Mouse (Mus musculus): ENCODE data around the gene Tom1. TPM values are rescaled to one million over a fixed set of nuclear protein-coding genes. Genes with fewer than 3 reads are reported as not detected.

The Tom1 gene
- 61.2 and 64.5 TPM in 2 replicates for polyA plus RNA-seq (2021; fragmentation: Nextera tagmentation)
- long read RNA-seq, experiment 1, transcript Tom1-202 (15 exons, 2,267 nt), result major isoform, 54 of 80 reads
- long read RNA-seq, experiment 1, partial matches to known transcripts, result 3 of 80 reads
- long read RNA-seq, experiment 1, other reads (novel, unspliced or antisense), result 22 of 80 reads
- long read RNA-seq, experiment 2, transcript Tom1-202 (15 exons, 2,267 nt), result major isoform, 244 of 357 reads
- long read RNA-seq, experiment 2, partial matches to known transcripts, result 7 of 357 reads
- long read RNA-seq, experiment 2, other reads (novel, unspliced or antisense), result 104 of 357 reads

DNA sequence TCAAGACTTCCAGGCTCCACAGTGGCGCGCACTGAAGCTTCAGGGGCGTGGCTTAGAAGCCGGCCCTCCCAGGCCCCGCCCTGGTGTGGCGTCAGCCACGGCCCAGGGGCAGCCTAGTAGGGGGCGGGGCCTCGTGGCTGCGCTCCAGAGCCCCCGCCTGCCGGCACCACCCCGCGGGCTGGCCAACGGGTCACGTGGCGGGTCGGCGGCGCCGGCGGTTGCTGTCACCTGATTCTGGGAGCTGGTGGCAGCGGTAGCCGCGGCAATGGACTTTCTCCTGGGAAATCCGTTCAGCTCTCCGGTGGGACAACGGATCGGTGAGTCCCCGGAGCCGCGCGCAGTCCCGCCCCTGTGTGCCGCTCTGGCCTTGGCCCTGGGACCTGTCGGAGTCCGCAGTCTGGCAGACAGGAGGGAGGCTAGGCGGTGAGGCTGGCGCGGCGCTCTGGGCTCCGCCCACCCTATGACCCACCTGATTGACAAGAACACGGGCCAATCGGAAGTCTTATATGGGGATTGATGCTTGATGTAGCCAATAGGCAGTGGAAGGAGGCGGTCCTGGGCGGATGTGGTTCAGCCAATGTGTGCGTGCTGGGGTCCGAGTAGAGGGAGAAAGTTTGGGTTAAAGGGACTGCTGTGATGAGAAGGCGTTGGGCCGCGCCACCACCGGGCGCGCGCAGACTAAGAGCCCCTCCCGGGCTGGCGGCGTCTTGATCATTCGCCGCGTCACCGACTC lies at the start of gene Tom1:
TSS of gene Tom1 (plus strand) at position 195 of the 733 bp plus-strand sequence.

DNA sequence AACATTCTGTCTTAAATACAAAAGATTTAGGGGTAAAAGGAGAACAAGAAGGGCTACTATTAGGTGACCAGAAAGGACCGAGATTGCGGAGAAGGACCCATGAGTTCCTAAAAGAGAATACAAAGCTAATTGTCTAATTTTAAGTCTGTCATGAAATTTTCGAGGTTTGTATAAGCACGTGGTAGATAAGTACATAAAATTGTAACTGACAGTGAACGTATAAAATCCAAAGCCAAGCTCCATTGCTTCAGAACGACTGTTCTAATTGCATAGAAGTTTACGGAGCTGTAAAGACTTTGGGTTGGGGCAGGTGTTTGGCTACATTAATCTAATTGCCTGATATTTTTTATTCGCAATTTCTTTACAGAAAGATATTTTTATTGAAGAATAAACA lies 40.4 kb upstream of the Tom1 start, which contains the start of gene Hmgxb4:
TSS of gene Hmgxb4 (plus strand) at position 276 of the 394 bp plus-strand sequence.

DNA sequence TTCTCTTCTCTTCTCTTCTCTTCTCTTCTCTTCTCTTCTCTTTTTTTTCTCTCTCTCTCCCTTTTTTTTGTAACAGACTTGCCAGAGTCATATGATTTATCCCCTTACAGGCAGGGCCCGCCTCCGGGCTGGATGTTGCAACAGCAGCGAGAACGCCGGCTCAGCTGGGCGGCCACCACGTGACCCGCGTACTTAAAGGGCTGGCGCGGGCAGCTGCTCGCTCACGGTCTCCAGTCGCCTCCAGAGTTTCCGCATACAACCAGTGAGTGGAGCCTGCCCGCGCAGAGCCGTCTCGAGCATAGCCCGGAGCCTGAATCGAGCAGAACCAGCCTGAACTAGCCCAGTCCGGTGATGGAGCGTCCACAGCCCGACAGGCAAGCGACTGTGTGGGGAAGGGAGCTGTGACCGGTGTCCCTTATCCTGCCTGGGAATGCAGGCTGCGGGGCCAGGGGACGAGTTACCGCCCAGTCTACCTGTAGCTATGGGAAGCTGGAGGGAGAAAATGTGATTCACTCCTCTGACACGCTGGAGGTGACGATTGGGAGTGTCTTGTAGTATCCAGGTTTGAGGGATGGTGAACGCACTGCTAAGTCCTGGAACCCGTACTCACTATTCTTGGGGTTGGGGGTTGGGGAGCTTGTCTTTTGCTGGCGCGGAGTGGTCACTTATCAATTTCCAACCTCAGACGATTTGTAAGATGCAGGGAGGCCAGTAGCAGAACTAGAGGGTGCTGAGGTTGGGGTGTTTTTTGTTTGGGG lies 60.1 kb downstream of the Tom1 start, which contains the start of gene Hmox1:
TSS of gene Hmox1 (plus strand) at position 223 of the 758 bp plus-strand sequence.

DNA sequence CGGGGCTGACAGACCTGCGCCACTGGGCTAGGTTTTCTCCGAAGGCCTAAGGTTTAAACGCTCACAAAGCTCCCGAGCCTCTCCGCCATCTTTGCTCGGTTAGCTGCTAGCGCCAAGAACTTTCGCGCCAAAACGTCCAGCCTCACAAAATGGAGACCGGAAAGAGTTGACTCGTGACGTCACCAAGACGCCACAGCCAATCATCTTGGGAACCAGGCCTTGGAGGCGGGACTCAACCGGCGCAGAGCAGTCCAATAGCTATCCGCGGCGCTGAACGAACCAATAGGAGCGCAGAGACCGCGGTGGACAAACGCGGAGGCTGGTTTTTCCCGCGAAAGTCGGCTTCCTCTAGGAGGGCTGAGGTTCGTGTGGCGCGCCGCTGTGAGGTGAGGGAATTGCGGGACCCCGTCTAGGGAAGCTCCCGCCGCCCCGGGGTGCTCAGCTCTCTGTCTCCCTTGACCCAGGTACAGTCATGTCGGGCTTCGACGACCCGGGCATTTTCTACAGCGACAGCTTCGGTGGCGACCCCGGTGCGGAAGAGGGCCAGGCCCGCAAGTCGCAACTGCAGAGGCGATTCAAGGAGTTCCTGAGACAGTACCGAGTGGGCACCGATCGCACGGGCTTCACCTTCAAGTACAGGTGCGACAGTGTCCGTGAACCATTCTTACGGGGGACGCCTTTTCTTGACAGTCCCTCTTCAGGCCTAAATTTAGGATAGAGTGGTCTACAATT lies 75.9 kb downstream of the Tom1 start, which contains the start of gene Mcm5:
TSS of gene Mcm5 (plus strand) at position 334 of the 732 bp plus-strand sequence.

Other genes starting within 250 kb of the Tom1 start
- not detected in 2 replicates for gene Isx, start 160.5 kb upstream of the Tom1 start, polyA plus RNA-seq (2021; fragmentation: Nextera tagmentation)
- gene Hmgxb4, start 40.3 kb upstream of the Tom1 start, polyA plus RNA-seq (2021; fragmentation: Nextera tagmentation), result 33.2 and 34.3 TPM in 2 replicates
- gene Hmox1, start 59.9 kb downstream of the Tom1 start, polyA plus RNA-seq (2021; fragmentation: Nextera tagmentation), result 2.7 and 3.3 TPM in 2 replicates
- gene Mcm5, start 75.9 kb downstream of the Tom1 start, polyA plus RNA-seq (2021; fragmentation: Nextera tagmentation), result 3.4 and 4.3 TPM in 2 replicates
- 24.6 and 27.9 TPM in 2 replicates for gene Rasd2, start 180.2 kb downstream of the Tom1 start, polyA plus RNA-seq (2021; fragmentation: Nextera tagmentation)